Mouse (Mus musculus) spleen, postnatal 14 days (tissue): ENCODE measurements around the gene Cdh10.

Experiments used
- DNase-seq, 2 experiments: peaks; one replicate each; pipeline ENCODE4 v3.0.0; 2021 to 2022; ENCODE audit warnings: low spot score in 2 of 2

The Cdh10 gene

DNA sequence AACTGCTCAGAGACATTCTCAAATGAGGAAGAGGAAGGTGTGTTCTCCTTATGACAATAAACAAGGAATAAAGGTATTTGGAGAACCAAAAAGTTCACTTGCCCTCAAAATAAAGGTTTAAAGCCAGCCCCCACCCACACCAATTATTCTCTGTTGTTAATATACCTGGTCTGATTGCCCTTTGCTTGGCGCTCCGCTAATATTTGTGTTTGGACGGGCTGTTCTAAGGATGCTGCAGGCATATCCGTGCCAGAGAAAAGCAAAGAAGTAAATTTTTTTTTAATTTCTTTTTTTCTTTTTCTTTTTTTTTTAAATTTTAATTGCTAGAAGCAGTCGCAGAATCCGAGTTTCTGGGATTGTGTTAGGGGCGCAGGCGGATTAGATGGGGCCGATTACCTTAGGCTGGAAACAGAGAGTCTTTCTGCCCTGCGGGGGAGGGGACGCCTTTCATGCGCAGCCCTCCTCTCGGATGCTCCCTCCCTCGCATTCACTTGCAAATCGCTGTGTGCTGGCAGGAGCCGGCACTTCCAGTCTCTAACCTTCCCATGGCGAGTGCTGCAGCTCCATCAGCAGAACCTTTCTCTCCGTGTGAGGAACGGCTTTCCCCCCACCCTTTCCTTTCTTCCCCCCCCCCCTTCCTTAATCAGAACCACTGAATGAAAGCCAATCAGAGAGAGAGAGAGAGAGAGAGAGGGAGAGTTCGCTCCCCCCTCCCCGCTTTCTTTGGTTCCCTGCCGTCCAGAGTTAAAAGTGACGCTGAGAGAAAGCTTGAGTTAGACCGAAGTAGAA lies at the start of gene Cdh10:
Cdh10 (plus strand) TSS at position 763 of the 789 bp plus-strand sequence.
- no peak for DNase-seq

DNA sequence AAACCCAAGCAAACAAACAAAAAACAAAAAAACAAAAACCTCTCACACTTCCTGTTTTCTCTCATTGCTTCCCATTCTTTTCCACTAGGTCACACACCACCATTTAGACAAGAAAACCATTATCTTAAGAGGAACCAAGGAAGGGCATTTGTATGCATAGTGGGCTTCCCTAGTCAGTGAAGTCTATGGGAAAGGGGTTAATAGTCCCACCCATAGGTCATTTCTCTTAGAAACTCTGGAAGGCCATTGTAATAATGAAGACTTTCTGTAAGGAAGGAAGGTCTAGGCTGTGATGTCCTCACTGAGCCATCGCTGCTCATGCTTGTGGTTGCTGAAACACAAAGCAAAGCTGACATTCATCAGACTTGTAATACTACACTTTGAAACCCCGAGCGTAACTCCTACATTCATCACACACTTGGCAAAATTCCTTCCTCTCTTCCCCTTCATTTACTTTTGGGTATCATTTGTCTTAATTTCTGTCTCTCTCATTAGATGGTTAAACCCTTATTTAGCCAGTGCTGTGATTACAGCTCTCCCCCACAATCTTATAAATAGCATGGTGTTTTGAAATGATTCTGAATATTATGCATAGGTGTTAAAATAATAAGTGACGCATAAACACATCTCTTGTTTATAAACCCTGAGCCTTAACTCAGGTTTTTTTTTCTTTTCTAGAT lies 9.5 kb upstream of the Cdh10 start:
- no peak for DNase-seq

DNA sequence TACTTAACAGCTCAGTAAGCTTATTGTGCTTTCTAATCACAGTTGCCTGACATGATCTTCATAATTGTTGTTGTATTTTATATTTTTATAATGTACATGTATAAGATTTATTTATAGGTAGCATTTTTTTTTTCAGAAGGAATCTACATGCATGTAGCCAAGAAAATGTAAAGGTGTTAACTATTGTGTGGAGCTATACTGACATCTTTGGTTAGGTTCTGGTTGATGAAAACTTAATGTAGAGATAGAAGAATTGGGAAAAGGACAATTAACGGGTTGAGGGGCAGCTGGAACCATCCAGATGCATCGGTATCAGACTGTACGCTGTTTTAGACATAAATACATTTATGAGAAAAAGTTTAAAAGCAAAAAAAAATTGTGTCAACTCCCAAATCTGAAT lies 1.0 kb upstream of the Cdh10 start:
- DNase-seq: no peak

DNA sequence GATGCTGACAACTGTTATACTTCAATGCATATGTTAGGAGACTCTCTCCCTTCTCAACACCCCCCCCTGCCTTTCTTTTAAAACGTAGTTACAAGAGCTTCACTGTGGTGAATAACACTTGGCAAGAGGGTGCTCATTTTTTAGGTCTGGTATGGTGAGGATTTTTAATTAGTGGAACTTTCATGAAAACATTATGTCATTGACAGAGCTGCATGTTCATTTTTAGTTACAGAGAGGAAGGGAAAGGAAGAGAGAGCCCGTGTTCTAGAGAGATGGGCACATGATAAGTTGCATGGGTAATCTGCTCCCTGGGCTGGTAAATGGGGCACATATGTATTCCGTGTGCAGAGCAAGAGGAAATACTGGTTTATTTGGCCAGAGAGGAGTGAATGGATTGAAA lies 1.5 kb downstream of the Cdh10 start:
- no peak for DNase-seq

DNA sequence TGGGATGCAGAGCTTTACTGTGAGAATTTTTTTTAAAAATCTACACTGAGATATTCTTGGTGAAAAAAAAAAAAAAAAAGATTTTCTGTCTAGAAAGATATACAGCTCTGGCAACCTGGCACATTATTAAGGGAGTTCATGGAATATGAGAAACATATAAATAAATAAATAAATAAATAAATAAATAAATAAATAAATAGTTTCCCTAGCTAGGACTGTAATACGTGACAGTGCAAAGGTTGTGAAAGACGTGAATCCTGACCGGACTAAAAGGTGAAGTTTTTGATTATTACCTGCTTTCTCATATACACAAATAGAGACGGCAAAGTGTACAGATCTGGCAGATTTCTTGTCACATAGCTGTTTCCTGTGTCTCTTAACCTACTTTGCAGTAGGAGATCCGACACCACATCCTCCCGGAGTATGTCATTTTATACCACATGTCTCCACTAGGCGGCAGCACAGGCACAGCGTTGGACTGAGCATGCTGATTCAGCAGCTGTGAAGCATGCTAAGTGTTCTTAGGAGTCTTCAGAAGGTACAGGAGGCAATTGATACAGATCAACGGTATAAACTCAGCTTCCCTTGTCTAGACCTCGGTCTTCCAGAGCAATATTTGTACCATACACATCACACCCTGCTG lies 2.5 kb downstream of the Cdh10 start:
- peak; percentile 7 to 35 for DNase-seq

DNA sequence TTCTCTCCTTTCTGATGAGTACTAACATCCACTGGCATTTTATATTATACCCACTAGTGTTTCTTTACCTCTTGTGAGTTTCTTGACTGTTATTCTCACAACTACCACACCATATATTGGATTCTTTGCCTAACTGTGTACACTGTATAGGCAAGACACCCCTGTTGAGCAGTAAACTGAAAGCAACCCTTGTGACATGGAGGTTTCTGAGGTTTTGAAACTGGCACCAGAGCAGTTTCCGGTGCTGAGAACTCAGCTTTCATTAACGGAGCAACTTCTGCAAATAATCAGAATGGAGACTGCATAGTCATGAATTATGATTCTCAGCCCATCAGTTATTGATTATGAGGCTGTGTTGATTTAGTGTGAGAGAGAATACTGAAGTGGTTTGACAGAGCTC lies 4.7 kb downstream of the Cdh10 start:
- no peak for DNase-seq

DNA sequence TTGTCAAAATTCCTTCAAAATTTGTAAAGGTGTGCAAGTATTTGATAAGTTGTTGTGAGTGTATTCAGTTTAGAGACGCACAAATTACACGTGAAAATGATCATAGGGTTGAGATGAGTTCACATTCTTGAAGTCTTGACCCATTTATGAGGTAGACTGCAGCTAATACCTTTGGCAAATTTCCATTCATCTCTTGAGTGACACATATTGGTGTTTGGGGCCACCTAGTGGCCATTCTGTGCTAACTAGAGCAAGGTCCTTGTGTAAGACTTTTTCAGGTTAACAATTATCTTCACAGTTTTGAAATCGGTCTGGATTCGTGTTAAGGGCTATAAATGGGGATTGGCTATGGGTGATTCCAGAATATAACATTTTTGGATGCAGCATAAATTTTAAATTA lies 13.5 kb downstream of the Cdh10 start:
- no peak for DNase-seq

DNA sequence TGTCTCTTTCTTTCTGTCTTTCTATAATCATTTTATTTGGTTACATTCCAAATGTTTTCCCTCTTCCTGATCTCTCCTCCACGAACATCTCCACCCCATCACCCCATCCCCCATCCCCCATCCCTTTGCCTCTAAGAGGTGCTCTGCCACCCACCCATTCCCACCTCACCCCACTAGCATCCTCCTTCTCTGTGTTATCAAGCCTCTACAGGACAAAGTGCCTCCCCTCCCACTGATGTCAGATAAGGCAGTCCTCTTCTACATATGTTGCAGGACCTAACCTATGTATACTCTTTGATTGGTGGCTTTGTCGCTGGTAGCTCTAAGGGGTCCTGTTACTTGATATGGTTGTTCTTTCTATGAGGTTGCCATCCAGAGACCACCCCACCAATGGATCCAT lies 23.0 kb downstream of the Cdh10 start:
- DNase-seq: no peak

DNA sequence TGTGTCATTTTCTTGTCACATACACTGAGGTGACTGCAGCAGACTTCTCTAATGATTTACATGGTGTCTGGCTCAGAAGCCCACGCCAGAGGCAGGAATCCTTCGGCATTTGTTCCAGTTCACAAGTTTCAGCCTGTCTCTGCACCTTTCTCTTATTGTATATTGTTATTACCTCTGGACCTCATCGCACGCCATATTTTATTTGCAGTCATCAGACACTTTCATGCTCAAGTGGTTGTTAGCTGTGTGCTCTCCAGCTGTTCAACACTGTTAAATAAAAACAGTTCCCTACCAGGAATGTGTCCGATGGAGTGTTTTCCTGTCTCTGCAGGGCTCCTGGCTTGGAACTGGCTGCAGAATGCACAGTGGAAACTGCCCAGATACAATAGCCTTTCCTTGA lies 26.1 kb downstream of the Cdh10 start:
- no peak for DNase-seq

DNA sequence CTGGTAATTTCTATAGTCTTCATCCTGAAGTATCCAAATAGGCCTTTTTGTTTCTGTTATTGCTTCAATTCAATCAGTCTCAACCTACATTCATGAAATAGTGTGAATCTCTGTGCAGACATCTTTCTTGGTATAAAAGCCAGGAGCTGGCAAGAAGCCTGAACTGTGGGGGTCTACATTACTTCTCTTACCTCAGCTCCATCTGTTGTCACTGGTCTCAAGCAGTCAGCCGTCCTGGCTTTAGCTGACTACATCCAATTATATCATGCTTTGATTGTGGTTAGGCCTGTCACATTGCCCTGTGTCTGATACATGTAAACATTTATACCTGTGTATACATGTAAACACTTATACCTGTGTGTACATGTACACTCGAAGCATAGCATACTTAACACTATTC lies 31.8 kb downstream of the Cdh10 start:
- DNase-seq: no peak

DNA sequence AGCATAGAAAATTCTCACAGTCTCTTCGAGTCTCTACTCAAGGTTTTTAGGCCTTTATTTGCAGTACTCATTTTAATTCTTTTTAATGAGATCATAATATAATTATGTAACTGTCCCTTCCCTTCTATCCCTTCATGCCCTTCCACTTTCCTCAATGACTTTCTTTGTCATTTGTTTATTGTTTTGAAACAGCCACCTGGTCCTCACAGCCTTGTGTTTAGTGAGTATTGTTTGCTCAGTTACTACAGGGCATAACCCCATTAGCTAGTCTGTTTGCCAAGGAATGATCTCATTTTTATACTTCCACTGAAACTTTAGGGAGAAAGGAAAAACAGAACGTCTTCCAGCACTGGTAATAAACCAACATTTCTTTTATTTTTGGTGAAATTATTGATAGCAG lies 39.4 kb downstream of the Cdh10 start:
- DNase-seq: no peak

DNA sequence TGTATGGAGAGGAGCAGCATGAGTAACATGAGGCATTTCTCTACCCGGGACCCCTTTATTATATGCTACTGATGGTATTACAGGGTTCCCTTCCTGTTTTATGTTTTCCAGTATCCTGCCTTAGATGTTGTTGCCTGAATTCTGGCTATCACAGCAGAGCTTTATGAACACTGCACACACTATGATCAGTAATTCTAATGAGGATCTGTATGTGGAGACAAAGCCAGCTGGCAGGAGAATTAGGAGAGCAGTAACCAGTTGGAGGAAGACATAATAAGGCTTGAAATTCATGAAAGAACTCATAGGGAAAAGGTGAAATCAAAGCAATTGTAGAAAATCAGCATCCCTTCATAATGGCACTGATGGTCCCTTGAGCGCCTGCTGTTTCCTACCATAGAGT lies 51.1 kb downstream of the Cdh10 start:
- no peak for DNase-seq

DNA sequence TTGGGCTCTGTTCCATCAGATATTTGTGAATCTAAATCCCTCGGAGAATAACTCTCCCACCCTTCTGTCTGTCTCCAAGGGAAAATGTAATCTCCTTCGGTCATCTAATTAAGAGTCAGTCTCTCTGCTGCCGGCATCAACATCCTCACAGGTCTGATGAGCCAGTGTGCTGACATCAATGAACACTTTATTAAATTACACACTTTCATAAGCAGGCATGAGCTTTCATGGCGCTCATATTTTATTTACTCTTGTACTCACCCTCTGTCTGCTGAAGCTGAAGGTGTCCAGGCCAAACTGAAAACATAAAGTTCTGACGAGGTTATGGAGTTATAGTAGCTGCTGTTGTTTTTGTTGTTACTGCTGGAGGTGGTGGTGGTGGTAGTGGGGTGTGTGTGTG lies 62.7 kb downstream of the Cdh10 start:
- no peak for DNase-seq

DNA sequence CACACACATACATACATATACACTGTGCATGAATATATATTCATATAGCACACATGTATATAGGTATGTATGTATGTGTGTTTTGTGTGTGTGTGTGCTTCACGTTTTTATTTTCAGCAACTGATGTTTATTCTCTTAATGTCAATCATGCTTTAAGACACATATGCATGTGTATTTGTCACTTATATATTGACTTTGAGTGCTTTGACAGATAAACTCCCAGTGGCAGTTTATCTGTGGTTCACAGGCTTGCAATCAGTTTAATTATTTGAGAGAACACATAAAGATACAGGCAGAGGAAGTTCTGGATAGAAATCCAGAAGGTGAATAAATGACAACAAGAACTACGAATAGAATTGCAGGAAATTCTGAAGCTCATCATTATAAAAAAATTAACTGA lies 67.9 kb downstream of the Cdh10 start:
- no peak for DNase-seq

DNA sequence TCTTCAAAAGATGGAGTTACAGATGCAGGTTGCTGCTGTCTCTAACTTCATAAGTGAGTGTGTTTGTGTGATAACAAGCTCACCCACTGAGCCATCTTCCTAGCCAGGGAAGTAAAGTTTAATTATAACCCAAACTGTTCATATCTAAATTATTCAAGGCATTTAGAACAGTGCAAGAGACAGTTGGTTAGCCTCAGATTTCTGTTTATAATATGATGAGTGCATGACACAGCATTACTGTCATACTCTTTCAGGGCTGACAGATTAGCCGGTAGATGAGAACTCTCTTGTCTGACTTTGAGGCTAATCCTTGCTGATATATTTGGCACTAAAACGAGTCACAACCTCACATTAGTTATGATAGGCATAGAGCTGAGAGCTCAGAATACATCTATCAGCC lies 70.2 kb downstream of the Cdh10 start:
- DNase-seq: no peak

DNA sequence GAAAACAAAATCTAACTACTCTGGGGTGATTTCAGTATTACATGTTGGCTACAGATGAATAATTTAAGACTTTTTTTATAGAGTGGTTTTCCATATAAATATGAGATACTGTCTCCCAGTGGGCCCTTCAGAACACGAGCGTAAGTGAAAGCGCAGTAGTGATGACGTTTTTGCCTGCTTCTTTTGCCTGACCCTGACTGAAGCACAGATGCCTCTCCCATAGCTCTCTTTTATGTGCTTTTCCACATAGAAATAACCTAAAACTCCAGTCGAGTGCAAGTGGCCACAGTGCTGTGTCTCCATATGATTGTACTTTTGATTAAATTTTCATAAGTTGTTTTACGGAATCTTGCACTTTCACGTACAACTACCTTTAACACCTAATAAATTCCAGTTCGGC lies 71.6 kb downstream of the Cdh10 start:
- DNase-seq: no peak

DNA sequence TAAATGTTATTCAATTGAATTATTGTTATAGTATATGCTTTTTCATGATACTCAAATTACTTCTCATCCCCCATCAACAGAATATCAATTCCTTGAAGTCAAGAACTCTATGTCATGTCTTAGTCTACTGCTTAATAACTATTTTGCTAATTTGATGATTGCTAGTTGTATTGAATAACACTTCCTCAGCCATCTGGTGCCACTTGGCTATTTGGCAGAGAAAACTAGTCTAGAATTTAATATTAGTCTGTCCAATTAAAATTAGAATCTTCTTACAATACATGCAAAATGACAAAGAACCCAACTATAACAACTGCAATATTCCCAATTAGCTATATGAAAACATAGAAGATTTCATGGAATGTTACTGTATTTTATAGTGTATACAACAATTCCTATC lies 82.0 kb downstream of the Cdh10 start:
- DNase-seq: no peak

DNA sequence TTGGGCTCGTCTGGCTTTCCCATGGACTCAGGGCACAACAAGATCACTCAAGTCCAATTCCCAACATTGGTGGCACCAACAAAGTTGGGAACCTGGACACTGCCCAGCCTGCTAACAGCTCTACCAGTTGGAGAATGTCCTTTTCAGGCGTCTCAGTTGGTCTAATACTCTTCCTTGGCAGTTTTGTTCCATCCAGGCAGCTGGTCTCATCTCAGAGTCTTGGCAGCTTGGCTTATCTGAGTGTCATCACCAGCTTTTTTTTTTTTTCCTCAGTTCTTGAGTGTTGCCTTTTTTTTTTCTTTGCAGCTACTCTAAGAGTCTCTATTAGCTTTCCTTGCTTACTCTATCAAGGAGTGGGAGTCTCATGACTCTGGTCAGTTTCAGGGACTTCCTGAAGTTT lies 85.4 kb downstream of the Cdh10 start:
- DNase-seq: no peak

DNA sequence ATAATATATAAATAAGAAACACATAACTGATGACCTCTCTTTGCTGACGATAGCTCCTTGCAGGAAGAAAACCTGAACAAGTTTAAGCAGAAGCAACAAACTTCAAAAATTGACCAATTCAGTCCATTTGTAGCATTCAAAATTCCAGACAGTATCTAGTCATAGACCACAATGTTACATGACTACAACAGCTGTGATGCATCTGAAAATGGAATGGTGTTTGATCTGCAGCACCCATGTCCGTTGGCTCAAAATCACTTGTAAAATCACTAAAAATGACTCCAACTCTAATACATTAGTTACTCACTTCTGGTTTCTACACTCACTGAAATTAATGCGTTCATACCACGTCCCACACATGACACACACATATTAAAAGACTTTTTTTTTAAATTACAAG lies 91.9 kb downstream of the Cdh10 start:
- DNase-seq: no peak

DNA sequence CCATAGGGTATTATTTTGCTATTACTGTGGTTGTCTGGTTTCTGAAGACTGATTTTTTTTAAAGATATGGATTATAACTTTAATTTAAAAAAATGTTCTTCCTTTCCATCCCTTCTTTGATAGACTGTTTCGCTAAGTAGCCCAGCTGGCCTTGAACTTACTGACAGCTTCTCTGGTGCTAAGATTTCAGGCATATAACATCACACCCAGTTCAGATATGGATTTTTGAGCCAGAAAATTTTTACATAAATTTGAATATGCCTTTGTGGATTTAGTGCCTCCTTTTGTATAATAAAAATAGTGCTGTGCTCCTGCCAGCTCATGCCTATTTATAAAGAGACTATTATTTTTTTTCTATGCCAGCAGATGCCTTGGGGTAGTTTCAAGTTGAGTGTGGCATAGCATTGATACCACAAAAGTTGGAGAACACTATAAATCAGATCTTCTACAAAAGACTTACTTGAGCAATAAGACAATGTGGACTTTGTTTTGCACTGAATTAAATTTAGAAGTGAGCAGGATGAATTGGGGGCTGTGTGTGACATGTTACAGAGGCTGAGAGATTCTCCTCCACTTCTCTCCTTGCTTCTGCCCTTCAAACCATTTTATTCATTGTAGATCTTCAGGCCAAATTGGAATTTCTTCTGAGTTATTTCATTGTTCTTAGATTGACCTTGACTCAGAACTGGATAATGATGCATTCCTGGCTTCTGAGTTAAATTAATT lies 106.8 kb downstream of the Cdh10 start:
- no peak for DNase-seq

DNA sequence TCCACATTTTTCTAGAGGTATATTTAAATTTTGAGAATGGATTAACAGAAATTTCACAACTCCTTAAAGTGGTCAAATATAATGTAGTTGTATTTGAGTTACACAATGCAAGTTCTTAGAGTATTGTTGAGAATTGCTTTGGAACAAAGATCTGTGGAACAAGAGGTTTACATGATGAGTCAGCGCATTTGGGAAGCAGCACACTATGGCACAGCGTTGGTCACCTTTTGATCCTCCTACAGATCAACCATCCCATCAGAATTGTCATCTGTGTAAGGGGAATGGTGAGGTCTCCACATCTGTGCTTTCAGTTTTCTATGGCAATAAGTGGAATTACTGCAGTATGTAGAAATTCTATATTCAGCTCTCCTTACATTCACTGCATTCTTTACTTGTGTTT lies 108.2 kb downstream of the Cdh10 start:
- no peak for DNase-seq

DNA sequence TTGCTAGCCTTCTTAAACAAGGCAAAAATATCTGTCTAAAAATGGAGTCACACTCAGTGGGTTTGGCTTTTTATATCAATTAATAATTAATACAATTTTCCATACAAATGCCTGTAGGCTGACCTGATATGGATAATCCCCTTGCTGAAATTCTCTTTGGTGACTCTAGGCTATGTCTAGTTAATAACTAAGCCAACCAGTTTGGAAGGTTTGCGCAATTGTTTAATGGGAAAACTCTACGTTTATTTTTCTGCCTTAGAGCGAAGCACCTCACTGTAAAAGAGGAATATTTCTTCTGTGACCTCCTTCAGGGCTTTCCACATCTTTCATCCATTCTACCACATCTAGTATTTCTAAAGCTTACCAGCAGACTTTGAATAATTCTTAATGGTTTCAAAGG lies 133.5 kb downstream of the Cdh10 start:
- DNase-seq: no peak

DNA sequence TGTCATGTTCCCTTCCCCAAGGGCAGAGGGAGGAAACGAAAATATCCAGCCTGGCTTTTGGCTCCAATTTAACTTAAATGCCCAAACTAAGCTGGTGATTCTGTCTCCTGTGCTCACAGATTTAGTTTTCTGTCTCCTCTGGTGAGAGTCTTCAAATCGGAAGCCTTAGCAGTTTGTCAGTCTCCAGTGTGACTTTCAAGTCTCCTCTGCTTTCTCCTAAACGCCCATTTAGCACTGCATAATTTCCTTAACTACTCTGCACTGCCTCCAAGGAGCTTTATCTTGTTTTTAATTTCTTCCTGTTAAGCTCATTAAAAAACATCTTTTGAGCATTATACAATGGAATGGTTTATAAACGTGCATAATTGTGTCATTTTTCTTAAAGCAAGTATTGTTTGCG lies 156.3 kb downstream of the Cdh10 start:
- no peak for DNase-seq
